Mouse (Mus musculus): ENCODE measurements at regions not wholly inside any gene's neighbourhood (a gene's known extent, or its start where the extent isn't known, plus 50 kb on each side); places are given as distances from the start of the nearest gene placed in this dataset.

DNA sequence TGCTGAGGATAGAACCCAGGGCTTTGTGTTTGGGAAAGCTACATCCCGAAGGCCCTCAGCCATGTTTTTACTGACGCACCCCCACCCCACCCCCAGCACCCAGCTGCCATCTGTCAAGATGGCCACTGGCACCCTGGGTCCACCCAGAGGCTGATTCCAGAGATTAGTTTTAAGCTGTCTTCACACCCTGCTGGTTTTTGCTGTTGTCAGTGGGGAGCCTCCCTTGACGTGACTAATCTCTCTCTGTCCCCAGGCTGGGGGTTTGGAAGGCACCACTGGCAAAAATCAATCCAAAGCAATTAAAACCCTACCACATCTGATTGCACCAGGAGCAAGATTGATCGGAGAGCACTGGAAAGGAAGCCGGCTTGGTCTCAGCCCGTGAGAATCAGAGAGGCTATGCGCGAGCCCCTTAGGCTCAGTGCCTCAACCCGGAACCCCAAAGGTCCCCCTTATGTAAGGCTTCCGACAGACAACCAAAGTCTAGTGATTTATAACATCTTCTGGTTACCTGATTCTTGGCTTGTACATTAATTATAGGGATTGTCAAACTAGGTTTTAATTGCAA is 59.7 kb upstream of the Kazn start:
- Histone ChIP-seq H3K4me2 (ENCODE audit: low read depth, low read length) (no peak overlapping the region), H3K9me3 (replicated peaks; ENCODE audit: control insufficient read depth, low read length) (no peaks in the 10 kb centered on the region), H3K4me1 (ENCODE audit: control insufficient read depth, insufficient read depth, low read length) (peaks cover 20% of the 10 kb centered on the region), H3K27me3 (ENCODE audit: control insufficient read depth, insufficient read depth, low read length) (no peaks in the 10 kb centered on the region), H3K36me3 (ENCODE audit: control insufficient read depth, insufficient read depth) (no peaks in the 10 kb centered on the region), H3K27ac (ENCODE audit: low read length) (no peak overlapping the region), H3K9ac (ENCODE audit: low read length) (no peak overlapping the region), H3K4me3 (ENCODE audit: low read length) (no peak overlapping the region)
- WGBS = 80% methylated on average over 10 of the region's 10 CpGs
- ATAC-seq (replicated peaks; ENCODE audit: extremely low read depth, insufficient read depth, low FRiP score) = no peak

DNA sequence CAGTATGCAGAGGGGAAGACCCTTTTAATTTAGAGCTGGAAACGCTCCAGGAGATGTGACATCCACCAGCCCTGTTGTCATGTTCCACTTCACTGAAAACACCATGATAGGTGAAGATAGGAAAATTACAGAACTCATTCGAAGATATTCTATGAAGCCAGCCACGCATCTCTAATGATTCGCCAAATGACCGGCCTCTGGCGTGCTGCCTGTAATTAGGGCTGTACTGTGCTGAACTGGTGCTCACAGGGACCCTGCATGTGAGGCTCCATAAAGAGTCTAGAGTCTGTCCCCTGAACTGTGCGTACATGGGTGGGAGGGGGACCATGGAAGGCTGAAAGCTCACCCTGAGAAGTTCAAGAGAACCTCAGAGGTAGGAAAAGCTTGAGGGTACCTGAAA is 53.6 kb upstream of the Kazn start:
- Histone ChIP-seq H3K9ac (ENCODE audit: low read length) (no peak overlapping the region), H3K4me1 (ENCODE audit: control insufficient read depth, insufficient read depth, low read length) (no peaks in the 10 kb centered on the region), H3K36me3 (ENCODE audit: control insufficient read depth, insufficient read depth) (no peaks in the 10 kb centered on the region), H3K4me3 (ENCODE audit: low read length) (no peak overlapping the region), H3K4me2 (ENCODE audit: low read depth, low read length) (no peak overlapping the region), H3K9me3 (replicated peaks; ENCODE audit: control insufficient read depth, low read length) (no peaks in the 10 kb centered on the region), H3K27me3 (ENCODE audit: control insufficient read depth, insufficient read depth, low read length) (no peaks in the 10 kb centered on the region), H3K27ac (ENCODE audit: low read length) (no peak overlapping the region)
- 82% methylated on average over 7 of the region's 7 CpGs for WGBS
- no peak for ATAC-seq (replicated peaks; ENCODE audit: extremely low read depth, insufficient read depth, low FRiP score)

GRCm38 (mm10) chr4:142292334-142292733 is 53.1 kb upstream of the Kazn start:
- 83% methylated on average over 9 of the region's 9 CpGs for WGBS
- no peak overlapping the region for H3K4me2 ChIP-seq (ENCODE audit: low read depth, low read length)
- H3K9me3 ChIP-seq (replicated peaks; ENCODE audit: control insufficient read depth, low read length) = no peaks in the 10 kb centered on the region

GRCm38 (mm10) chr4:142291366-142291765 is 52.2 kb upstream of the Kazn start:
- 76% methylated on average over 3 of the region's 3 CpGs for WGBS

More at GRCm38 (mm10) chr4:142292334-142292733, 53.1 kb upstream of the Kazn start:
- no peaks in the 10 kb centered on the region for H3K4me1 ChIP-seq (ENCODE audit: control insufficient read depth, insufficient read depth, low read length)
- ATAC-seq (replicated peaks; ENCODE audit: extremely low read depth, insufficient read depth, low FRiP score) = no peak
- H3K9ac ChIP-seq (ENCODE audit: low read length) = no peak overlapping the region
- H3K27ac ChIP-seq (ENCODE audit: low read length) = no peak overlapping the region
- H3K36me3 ChIP-seq (ENCODE audit: control insufficient read depth, insufficient read depth) = no peaks in the 10 kb centered on the region
- H3K27me3 ChIP-seq (ENCODE audit: control insufficient read depth, insufficient read depth, low read length) = no peaks in the 10 kb centered on the region
- no peak overlapping the region for H3K4me3 ChIP-seq (ENCODE audit: low read length)

More at GRCm38 (mm10) chr4:142291366-142291765, 52.2 kb upstream of the Kazn start:
- Histone ChIP-seq H3K4me2 (ENCODE audit: low read depth, low read length) (no peak overlapping the region), H3K27me3 (ENCODE audit: control insufficient read depth, insufficient read depth, low read length) (no peaks in the 10 kb centered on the region), H3K27ac (ENCODE audit: low read length) (no peak overlapping the region), H3K36me3 (ENCODE audit: control insufficient read depth, insufficient read depth) (no peaks in the 10 kb centered on the region), H3K9ac (ENCODE audit: low read length) (no peak overlapping the region), H3K9me3 (replicated peaks; ENCODE audit: control insufficient read depth, low read length) (no peaks in the 10 kb centered on the region), H3K4me3 (ENCODE audit: low read length) (no peak overlapping the region), H3K4me1 (ENCODE audit: control insufficient read depth, insufficient read depth, low read length) (no peaks in the 10 kb centered on the region)
- no peak for ATAC-seq (replicated peaks; ENCODE audit: extremely low read depth, insufficient read depth, low FRiP score)
